Mouse (Mus musculus) heart, adult 8-10 months (tissue): ENCODE measurements around the gene Cfd. TPM values are rescaled to one million over a fixed set of nuclear protein-coding genes. Genes with fewer than 3 reads are reported as not detected.

Experiments used
- DNase-seq: peaks from one replicate; pipeline ENCODE4 v3.0.0; 2022; ENCODE audit warnings: low spot score
- total RNA-seq, 4 experiments: library from RNA; stranded (reverse); gene quantifications; 2 replicates each; pipeline ENCODE4 v1.2.4; 2022

Cfd gene
- total RNA-seq, 4 experiments from 2014 or later = 12.7 to 46.8 (median 17.8) TPM

GRCm38 (mm10) chr10:79886054-79886453 is 4.6 kb upstream of the Cfd start, which contains the start of gene Elane:
Gene Elane (plus strand): TSS chr10:79886247.
- DNase-seq = no peak

DNA sequence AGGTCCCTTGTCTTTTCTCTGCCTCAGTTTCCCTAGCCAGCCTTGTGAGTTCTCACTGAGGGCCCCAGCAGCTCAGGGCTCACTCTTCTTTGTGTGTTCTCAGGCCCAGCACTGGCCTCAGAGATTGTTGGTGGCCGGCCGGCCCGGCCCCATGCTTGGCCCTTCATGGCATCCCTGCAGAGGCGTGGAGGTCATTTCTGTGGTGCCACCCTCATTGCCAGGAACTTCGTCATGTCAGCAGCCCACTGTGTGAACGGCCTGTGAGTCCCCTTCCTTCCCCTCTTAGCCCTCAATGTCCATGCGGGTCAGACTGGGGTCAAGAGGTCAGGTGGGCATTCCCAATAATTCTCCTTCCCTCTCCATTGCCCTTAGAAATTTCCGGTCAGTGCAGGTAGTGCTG is 4.0 kb upstream of the Cfd start:
- no peak for DNase-seq

DNA sequence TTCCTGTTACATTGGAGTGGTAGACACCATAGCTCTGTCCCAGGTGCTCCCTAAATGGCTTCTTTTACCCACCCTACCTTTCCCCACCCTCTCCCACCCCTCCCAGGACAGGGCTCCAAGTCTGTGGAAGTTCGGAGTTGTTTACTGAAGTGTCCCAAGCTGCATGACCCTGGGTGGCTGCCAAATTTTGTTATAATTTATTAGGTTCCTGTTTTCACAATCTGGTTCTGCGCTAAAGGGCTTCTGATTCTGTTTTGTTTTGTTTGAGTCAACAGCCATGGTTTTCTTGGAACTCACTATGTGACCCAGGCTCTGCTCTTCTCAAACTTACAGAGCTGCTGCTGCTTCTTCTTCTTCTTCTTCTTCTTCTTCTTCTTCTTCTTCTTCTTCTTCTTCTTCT is 1.3 kb upstream of the Cfd start:
- DNase-seq = no peak

DNA sequence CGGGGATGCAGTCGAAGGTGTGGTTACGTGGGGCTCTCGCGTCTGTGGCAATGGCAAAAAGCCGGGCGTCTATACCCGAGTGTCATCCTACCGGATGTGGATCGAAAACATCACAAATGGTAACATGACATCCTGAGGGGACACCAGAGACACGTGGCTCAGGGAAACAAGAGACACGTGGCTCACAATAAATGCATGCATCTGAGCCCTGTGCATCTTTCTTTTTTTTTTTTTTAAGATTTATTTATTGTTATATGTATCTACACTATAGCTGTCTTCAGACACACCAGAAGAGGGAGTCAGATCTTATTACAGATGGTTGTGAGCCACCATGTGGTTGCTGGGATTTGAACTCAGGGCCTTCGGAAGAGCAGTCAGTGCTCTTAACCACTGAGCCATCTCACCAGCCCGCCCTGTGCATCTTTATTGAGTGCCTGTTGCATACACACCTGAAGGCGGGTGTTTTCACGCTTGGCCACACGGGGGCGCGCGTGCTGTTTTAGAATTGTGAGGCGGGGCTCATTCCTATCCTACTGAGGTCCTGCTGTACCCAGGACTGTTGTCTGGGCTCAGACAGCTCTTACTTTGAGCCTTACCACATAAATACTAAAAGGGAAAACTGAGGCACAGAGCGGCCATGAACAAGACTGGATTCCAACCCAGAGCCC is 1.9 kb downstream of the Cfd start:
- peak; percentile 57 for DNase-seq

- no peak for DNase-seq
Measured at GRCm38 (mm10) chr10:79896306-79896705, 5.7 kb downstream of the Cfd start.

- DNase-seq = no peak
Measured at GRCm38 (mm10) chr10:79896814-79897213, 6.2 kb downstream of the Cfd start.

- no peak for DNase-seq
Measured at GRCm38 (mm10) chr10:79897316-79898245, 6.9 kb downstream of the Cfd start.

DNA sequence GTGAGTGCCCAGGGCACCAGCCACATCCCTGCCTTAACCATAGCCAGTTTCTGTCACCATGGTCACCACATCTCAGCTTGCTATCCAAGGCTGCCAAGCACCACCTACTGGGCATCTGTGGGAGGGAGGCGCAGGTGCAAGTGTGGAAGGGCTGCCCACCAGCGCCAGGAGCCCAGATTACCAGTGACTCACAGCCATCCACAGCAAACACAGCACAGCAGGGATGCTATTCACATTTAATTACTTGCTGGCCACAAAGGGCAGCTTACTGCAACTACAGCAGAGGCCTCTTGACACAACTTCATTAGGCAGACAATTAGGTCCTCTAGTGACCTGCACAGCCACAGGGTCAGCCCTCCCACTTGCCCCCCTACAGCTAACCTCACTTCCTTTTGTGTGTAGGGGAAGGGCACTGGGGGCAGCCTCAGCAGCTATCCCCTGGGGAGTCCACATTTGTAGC is 10.3 kb downstream of the Cfd start:
- no peak for DNase-seq

DNA sequence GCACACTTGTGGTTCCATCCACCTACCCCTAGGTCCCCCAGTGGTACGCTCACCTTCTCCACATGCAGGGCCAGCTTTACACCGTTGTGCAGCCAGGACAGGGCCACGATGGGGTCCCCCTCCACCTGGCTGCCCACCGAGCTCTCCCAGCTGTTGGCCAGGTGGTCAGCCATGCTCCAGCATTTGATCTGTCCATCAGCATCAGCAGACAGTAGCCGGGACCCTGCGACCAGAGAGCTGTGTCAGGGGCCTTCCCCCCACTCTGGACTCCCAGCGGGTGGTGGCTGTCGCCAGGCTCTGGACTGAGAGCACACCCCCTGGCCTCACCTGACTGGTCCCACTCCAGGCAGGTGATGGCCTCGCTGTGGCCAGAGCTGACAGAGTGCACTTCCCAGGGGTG is 16.1 kb downstream of the Cfd start:
- DNase-seq = no peak

- DNase-seq = no peak
Measured at GRCm38 (mm10) chr10:79907415-79907814, 16.8 kb downstream of the Cfd start.

DNA sequence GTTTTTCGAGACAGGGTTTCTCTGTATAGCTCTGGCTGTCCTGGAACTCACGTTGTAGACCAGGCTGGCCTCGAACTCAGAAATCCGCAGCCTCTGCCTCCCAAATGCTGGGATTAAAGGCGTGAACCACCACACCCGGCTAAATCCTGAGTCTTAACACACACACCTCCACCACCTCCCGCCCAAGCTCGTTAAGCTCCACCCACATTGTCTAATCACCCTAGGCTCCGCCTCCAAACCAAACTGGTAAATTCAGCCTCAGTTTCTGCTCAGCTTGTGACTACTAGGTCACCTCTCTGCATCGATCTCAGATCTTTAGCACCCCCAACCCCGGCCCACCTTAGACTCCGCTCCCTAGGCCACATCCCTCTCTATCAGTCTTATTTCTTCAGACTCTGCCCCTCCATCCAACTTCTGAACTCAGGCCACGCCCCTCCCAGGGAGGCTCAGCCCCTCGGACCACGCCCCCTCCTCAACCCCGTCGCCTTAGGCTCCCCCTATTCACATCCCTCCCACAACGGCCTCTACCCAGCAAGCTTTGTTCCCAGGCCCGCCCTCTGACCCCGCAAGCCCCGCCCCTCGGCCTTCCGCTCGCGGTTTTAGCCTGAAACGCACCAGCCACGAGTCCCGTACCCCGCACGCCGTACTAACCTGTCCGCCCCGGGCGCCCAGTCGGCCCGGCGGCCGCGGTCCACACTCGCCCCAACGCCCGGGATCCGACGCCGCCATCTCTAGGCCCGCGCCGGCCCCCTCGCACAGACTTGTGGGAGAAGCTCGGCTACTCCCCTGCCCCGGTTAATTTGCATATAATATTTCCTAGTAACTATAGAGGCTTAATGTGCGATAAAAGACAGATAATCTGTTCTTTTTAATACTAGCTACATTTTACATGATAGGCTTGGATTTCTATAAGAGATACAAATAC is 17.8 kb downstream of the Cfd start, which contains the start of gene Med16:
TSS of gene Med16 (minus strand) at position 757 of the 925 bp plus-strand sequence.
- peak; percentile 95 for DNase-seq

GRCm38 (mm10) chr10:79909092-79909922 is 18.7 kb downstream of the Cfd start:
- DNase-seq = no peak

DNA sequence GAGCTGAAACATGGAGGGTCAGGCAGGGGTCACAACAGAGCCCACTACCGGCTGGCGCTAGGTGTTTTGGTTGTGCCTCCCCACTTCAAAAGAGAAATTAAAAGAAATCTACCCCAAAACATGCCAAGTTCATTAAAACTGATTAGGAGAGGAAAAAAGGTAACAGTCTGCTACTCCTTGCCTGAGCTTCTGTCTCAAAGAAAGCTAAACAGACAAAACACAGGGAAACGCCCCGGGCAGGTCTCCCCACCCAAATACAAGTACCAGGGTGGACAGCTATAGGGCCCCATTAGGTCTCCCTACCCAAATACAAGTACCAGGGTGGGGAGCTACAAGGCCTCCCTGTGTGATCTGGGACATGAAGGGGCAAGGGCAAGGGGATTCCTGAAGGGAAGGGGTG is 19.9 kb downstream of the Cfd start, which contains the start of gene Gm26602:
TSS of gene Gm26602 (plus strand) at position 301 of the 400 bp plus-strand sequence.
- DNase-seq = no peak

- DNase-seq = no peak
Measured at GRCm38 (mm10) chr10:79912412-79912811, 21.8 kb downstream of the Cfd start.

DNA sequence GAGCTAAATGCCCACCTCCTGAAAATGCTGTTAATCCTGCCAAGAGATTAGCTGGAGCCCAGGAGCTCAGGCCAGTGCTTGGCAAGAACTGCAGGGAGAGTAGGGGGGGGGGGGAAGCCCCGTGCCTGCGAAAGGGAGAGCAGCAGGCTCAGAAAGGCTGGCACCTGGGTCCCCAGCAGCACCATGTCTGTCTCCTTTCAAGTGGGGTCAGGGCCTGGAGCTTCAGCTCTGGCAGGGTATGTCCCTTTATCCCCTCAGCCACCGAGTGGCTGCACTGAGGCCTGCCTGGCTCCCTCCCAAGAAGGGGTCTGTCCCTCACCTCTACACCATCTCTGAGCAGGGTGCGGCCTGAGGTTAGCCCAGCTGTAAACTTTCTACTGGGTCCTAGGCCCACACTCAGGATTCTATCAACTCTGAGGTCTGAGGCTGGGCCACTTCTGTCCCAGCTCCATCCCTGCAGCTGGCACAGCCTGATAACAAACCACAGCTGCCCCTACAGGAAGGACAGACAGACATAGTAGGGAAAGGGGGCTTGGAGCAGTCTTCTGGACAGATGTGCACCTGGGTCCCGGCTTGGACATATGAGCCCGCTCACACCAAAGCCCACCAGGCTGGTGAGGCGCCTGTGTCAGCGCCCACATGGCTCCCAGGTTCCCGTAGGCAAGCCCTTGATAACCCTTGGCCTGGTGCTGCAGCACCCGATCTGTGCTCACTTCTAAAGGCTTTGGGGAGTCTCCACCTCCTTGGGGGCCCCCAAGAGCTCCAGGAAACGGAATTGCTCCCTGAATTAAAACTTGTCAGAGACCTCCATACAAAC is 23.7 kb downstream of the Cfd start:
- no peak for DNase-seq

DNA sequence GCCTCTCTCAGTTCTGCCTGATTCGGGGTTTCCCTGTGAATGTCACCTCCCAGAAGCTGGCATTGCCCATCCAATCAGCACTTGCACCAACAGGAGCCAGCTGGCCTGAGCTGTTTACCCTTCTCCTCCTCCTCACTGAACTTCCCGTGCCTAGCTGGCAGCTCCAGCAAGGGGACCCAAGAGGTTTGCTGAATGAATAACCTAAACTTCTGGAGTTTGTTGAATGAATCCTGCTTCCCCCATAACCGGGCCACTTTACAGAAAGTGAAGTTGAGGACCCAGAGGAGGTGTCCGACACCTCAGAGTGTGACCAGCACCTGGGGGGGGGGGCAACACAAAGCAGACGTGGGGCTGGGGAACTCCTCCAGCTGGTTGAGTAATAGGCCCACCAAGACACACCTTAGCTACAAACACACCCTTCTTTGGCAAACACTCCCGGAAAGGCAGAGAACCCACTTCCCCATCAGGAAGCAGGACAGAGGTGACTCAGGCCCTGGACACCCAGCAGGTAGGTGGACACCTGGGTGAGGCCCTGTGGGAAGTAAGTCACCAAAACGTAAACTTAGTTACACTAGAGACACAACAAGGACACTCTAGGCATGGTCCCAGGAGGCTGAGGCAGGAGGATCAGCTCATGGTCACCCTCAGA is 24.4 kb downstream of the Cfd start:
- no peak for DNase-seq

GRCm38 (mm10) chr10:79916081-79916480 is 25.4 kb downstream of the Cfd start:
- DNase-seq = no peak

DNA sequence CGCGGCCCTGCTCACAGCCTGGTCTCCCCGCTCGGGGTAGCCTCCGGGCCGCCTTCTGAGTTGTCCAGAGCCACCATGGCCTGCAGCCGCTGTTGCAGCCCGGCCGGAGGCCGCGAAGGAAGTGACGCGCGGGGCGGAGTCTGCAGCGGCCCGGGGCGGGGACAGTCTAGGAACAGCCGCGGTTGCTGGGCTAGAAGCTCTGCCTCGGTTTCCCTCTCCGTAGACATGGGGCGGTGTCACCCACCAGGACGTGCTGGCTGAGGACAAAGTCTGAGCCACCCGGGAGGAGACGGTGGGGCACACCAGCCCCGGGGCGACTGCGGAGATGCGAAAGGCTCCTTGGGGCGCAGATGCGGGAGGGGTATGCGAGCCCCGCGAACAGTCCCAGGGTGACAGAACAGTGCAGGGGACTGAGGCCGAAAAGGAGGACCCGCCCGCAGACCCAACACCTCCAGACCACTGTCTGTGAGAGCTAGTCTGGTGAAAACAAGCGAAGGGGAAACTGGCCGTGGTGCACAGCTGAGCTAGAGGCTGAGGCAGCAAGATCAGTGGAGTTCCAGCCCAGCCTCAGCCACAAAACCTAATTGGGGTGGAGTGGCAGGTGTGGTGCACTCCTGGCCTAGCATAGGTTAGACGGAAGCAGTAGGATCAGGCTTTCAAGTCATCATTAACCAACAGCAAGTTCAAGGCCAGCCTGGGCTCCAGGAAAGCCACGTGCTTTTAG is 26.3 kb downstream of the Cfd start, which contains the start of gene Kiss1r:
TSS of gene Kiss1r (plus strand) at position 164 of the 724 bp plus-strand sequence.
- peak; percentile 87 for DNase-seq
